Mouse (Mus musculus) liver, embryonic 14.5 days (tissue): ENCODE results near the gene Ccdc107. TPM values are rescaled to one million over a fixed set of nuclear protein-coding genes. Genes with fewer than 3 reads are reported as not detected.

Source experiments
- ATAC-seq: fragments of 200-750 bp; cut with Nextera tagmentation; 2 replicates; pipeline ENCODE4 v1.8.0; 2017; ENCODE audit warnings: moderate number of reproducible peaks, mild to moderate bottlenecking, moderate library complexity; ENCODE audit not compliant: insufficient read depth
- DNase-seq, 3 experiments: peaks; one replicate each; pipeline ENCODE4 v3.0.0-alpha.2; 2012 to 2013; ENCODE audit warnings: low read depth in 3 of 3, low spot score in 3 of 3
- H3K27ac ChIP-seq: fragments of 300-500 bp; sonication (generic); 2 replicates; pipeline ENCODE4 v1.5.1; 2014; ENCODE audit warnings: moderate library complexity, mild to moderate bottlenecking, control low read depth, inconsistent platforms
- H3K27me3 ChIP-seq: fragments of 300-500 bp; sonication (generic); 2 replicates; pipeline ENCODE4 v1.6.1; 2014; ENCODE audit warnings: mild to moderate bottlenecking, low read length, moderate library complexity; ENCODE audit not compliant: control insufficient read depth, insufficient read depth
- H3K36me3 ChIP-seq: fragments of 300-500 bp; sonication (generic); replicated peaks from 2 replicates; pipeline ENCODE4 v1.6.1; 2014; ENCODE audit warnings: low read depth; ENCODE audit not compliant: control insufficient read depth, insufficient read depth
- H3K4me1 ChIP-seq, 2 experiments: fragments of 200-500 bp in 1 of 2; fragments of 300-500 bp in 1 of 2; sonication (generic) in 1 of 2; replicated peaks; 2 replicates each; pipeline ENCODE4 v1.6.1; 2012 to 2014; ENCODE audit warnings: antibody characterized with exemption in 1 of 2, inconsistent platforms in 1 of 2, low read length in 1 of 2; ENCODE audit not compliant: control insufficient read depth in 2 of 2, insufficient read depth in 2 of 2
- H3K4me2 ChIP-seq: fragments of 300-500 bp; sonication (generic); 2 replicates; pipeline ENCODE4 v1.6.1; 2014; ENCODE audit warnings: low read depth, mild to moderate bottlenecking, control low read depth, moderate library complexity
- H3K4me3 ChIP-seq, 2 experiments: fragments of 200-500 bp in 1 of 2; fragments of 300-500 bp in 1 of 2; sonication (generic) in 1 of 2; 2 replicates each; pipeline ENCODE4 v1.5.1; 2012 to 2014; ENCODE audit warnings: low read depth in 2 of 2, low read length in 2 of 2, mild to moderate bottlenecking in 2 of 2, control low read depth in 1 of 2, inconsistent platforms in 1 of 2, moderate library complexity in 1 of 2; ENCODE audit not compliant: insufficient read depth in 1 of 2
- H3K9ac ChIP-seq: fragments of 300-500 bp; sonication (generic); replicated peaks from 2 replicates; pipeline ENCODE4 v1.6.1; 2014; ENCODE audit warnings: mild to moderate bottlenecking, control low read depth, moderate library complexity
- H3K9me3 ChIP-seq: fragments of 300-500 bp; sonication (generic); 2 replicates; pipeline ENCODE4 v1.6.1; 2016; ENCODE audit warnings: low read length, mixed read lengths; ENCODE audit not compliant: control insufficient read depth
- CTCF ChIP-seq: IDR thresholded peaks from 2 replicates; pipeline ENCODE4 v1.5.1; 2016; ENCODE audit warnings: antibody characterized with exemption, low read depth, control low read depth
- EP300 ChIP-seq: IDR thresholded peaks from 2 replicates; pipeline ENCODE4 v1.6.1; 2016; ENCODE audit warnings: antibody characterized with exemption, low read depth
- WGBS: fragments of 180-500 bp; shearing (Covaris S2); extraction: QIAGEN DNeasy Blood & Tissue Kit; methylation state at CpG from one replicate; pipeline ENCODE4 v1.1.7; 2014; ENCODE audit not compliant: insufficient replicate concordance; 5-methylcytosine and 5-hydroxymethylcytosine counted together
- polyA plus RNA-seq, 2 experiments: library from polyadenylated mRNA; depleted of rRNA in 1 of 2; stranded (reverse) in 1 of 2; unstranded in 1 of 2; fragments of >200 nt; fragmentation: Nextera tagmentation in 1 of 2; extraction: Ambion mirVana in 1 of 2; gene quantifications; 2 replicates each; pipeline versions ENCODE4 v1.2.1 to v1.2.3; 2012 to 2014

Gene Ccdc107
- polyA plus RNA-seq, 2 experiments = 27.6 to 36.7 TPM

GRCm38 (mm10) chr4:43542044-43542443 lies 49.3 kb downstream of the Ccdc107 start:
- no peak for DNase-seq
- Histone ChIP-seq H3K36me3 (peaks cover 97% of the 10 kb centered on the region), H3K27me3 (no peaks in the 10 kb centered on the region), H3K4me1 (no peaks in the 10 kb centered on the region), H3K4me2 (no peak overlapping the region), H3K4me3 (no peak overlapping the region), H3K27ac (no peak overlapping the region), H3K9ac (no peak overlapping the region), H3K9me3 (no peaks in the 10 kb centered on the region)
- TF ChIP-seq CTCF (no peak), EP300 (no peak)
- no peak for ATAC-seq
- WGBS = 82% methylated on average over 3 of the region's 3 CpGs

Other genes with a start within 250 kb of the Ccdc107 start
- 0.05 and 0.06 TPM in 2 replicates for gene Atp8b5, start 225.7 kb upstream of the Ccdc107 start, polyA plus RNA-seq (2012; rRNA removed)
- 0.06 TPM in 1 of 2 replicates, not detected in the other for gene Atp8b5, start 225.7 kb upstream of the Ccdc107 start, polyA plus RNA-seq (2014; fragmentation: Nextera tagmentation; extraction: Ambion mirVana)
- gene Rusc2, start 110.9 kb upstream of the Ccdc107 start, polyA plus RNA-seq (2012; rRNA removed) = 0.50 and 0.81 TPM in 2 replicates
- gene Rusc2, start 110.9 kb upstream of the Ccdc107 start, polyA plus RNA-seq (2014; fragmentation: Nextera tagmentation; extraction: Ambion mirVana) = 0.28 and 0.81 TPM in 2 replicates
- not detected in 2 replicates for gene Fam166b, start 63.8 kb upstream of the Ccdc107 start, polyA plus RNA-seq (2012; rRNA removed)
- not detected in 2 replicates for gene Fam166b, start 63.8 kb upstream of the Ccdc107 start, polyA plus RNA-seq (2014; fragmentation: Nextera tagmentation; extraction: Ambion mirVana)
- 3.3 and 4.0 TPM in 2 replicates for gene Tesk1, start 51.0 kb upstream of the Ccdc107 start, polyA plus RNA-seq (2012; rRNA removed)
- 0.65 and 1.2 TPM in 2 replicates for gene Tesk1, start 51.0 kb upstream of the Ccdc107 start, polyA plus RNA-seq (2014; fragmentation: Nextera tagmentation; extraction: Ambion mirVana)
- gene Cd72, start 38.3 kb upstream of the Ccdc107 start, polyA plus RNA-seq (2012; rRNA removed) = 0.11 and 0.31 TPM in 2 replicates
- gene Cd72, start 38.3 kb upstream of the Ccdc107 start, polyA plus RNA-seq (2014; fragmentation: Nextera tagmentation; extraction: Ambion mirVana) = 0.74 and 0.95 TPM in 2 replicates
- gene Sit1, start 9.2 kb upstream of the Ccdc107 start, polyA plus RNA-seq (2012; rRNA removed) = 0.04 TPM in 1 of 2 replicates, not detected in the other
- not detected in 2 replicates for gene Sit1, start 9.2 kb upstream of the Ccdc107 start, polyA plus RNA-seq (2014; fragmentation: Nextera tagmentation; extraction: Ambion mirVana)
- gene Arhgef39, start 6.8 kb downstream of the Ccdc107 start, polyA plus RNA-seq (2012; rRNA removed) = 37.5 and 42.5 TPM in 2 replicates
- gene Arhgef39, start 6.8 kb downstream of the Ccdc107 start, polyA plus RNA-seq (2014; fragmentation: Nextera tagmentation; extraction: Ambion mirVana) = 23.4 and 24.7 TPM in 2 replicates
- 0.75 and 0.84 TPM in 2 replicates for gene Car9, start 14.1 kb downstream of the Ccdc107 start, polyA plus RNA-seq (2012; rRNA removed)
- 0.32 and 0.59 TPM in 2 replicates for gene Car9, start 14.1 kb downstream of the Ccdc107 start, polyA plus RNA-seq (2014; fragmentation: Nextera tagmentation; extraction: Ambion mirVana)
- gene Tpm2, start 30.9 kb downstream of the Ccdc107 start, polyA plus RNA-seq (2012; rRNA removed) = 3.3 and 8.9 TPM in 2 replicates
- gene Tpm2, start 30.9 kb downstream of the Ccdc107 start, polyA plus RNA-seq (2014; fragmentation: Nextera tagmentation; extraction: Ambion mirVana) = 12.6 and 16.1 TPM in 2 replicates
- 9.6 and 10.9 TPM in 2 replicates for gene Creb3, start 69.4 kb downstream of the Ccdc107 start, polyA plus RNA-seq (2012; rRNA removed)
- 21.2 and 21.7 TPM in 2 replicates for gene Creb3, start 69.4 kb downstream of the Ccdc107 start, polyA plus RNA-seq (2014; fragmentation: Nextera tagmentation; extraction: Ambion mirVana)
- gene Tln1, start 69.8 kb downstream of the Ccdc107 start, polyA plus RNA-seq (2012; rRNA removed) = 26.4 and 30.1 TPM in 2 replicates
- 39.3 and 39.7 TPM in 2 replicates for gene Tln1, start 69.8 kb downstream of the Ccdc107 start, polyA plus RNA-seq (2014; fragmentation: Nextera tagmentation; extraction: Ambion mirVana)
- 13.4 and 15.1 TPM in 2 replicates for gene Rgp1, start 85.8 kb downstream of the Ccdc107 start, polyA plus RNA-seq (2012; rRNA removed)
- gene Rgp1, start 85.8 kb downstream of the Ccdc107 start, polyA plus RNA-seq (2014; fragmentation: Nextera tagmentation; extraction: Ambion mirVana) = 11.0 and 11.4 TPM in 2 replicates
- gene Gba2, start 86.0 kb downstream of the Ccdc107 start, polyA plus RNA-seq (2012; rRNA removed) = 12.5 and 12.7 TPM in 2 replicates
- 10.5 and 11.9 TPM in 2 replicates for gene Gba2, start 86.0 kb downstream of the Ccdc107 start, polyA plus RNA-seq (2014; fragmentation: Nextera tagmentation; extraction: Ambion mirVana)
- not detected in 2 replicates for gene Msmp, start 91.6 kb downstream of the Ccdc107 start, polyA plus RNA-seq (2012; rRNA removed)
- not detected in 2 replicates for gene Msmp, start 91.6 kb downstream of the Ccdc107 start, polyA plus RNA-seq (2014; fragmentation: Nextera tagmentation; extraction: Ambion mirVana)
- 1.7 and 1.8 TPM in 2 replicates for gene Npr2, start 139.0 kb downstream of the Ccdc107 start, polyA plus RNA-seq (2012; rRNA removed)
- 0.72 and 0.80 TPM in 2 replicates for gene Npr2, start 139.0 kb downstream of the Ccdc107 start, polyA plus RNA-seq (2014; fragmentation: Nextera tagmentation; extraction: Ambion mirVana)
- 0.16 and 0.31 TPM in 2 replicates for gene Spag8, start 160.7 kb downstream of the Ccdc107 start, polyA plus RNA-seq (2012; rRNA removed)
- 0.24 TPM in 1 of 2 replicates, not detected in the other for gene Spag8, start 160.7 kb downstream of the Ccdc107 start, polyA plus RNA-seq (2014; fragmentation: Nextera tagmentation; extraction: Ambion mirVana)
- 29.1 and 29.2 TPM in 2 replicates for gene Hint2, start 163.6 kb downstream of the Ccdc107 start, polyA plus RNA-seq (2012; rRNA removed)
- gene Hint2, start 163.6 kb downstream of the Ccdc107 start, polyA plus RNA-seq (2014; fragmentation: Nextera tagmentation; extraction: Ambion mirVana) = 76.8 and 77.6 TPM in 2 replicates
- gene Tmem8b, start 176.1 kb downstream of the Ccdc107 start, polyA plus RNA-seq (2012; rRNA removed) = 0.22 and 0.37 TPM in 2 replicates
- gene Tmem8b, start 176.1 kb downstream of the Ccdc107 start, polyA plus RNA-seq (2014; fragmentation: Nextera tagmentation; extraction: Ambion mirVana) = 0.05 and 0.11 TPM in 2 replicates
- gene Fam221b, start 176.2 kb downstream of the Ccdc107 start, polyA plus RNA-seq (2012; rRNA removed) = 0.01 and 0.02 TPM in 2 replicates
- 1.7 TPM in 2 replicates for gene Fam221b, start 176.2 kb downstream of the Ccdc107 start, polyA plus RNA-seq (2014; fragmentation: Nextera tagmentation; extraction: Ambion mirVana)
- not detected in 2 replicates for gene Olfr70, start 207.9 kb downstream of the Ccdc107 start, polyA plus RNA-seq (2012; rRNA removed)
- not detected in 2 replicates for gene Olfr70, start 207.9 kb downstream of the Ccdc107 start, polyA plus RNA-seq (2014; fragmentation: Nextera tagmentation; extraction: Ambion mirVana)
- gene Olfr71, start 217.4 kb downstream of the Ccdc107 start, polyA plus RNA-seq (2012; rRNA removed) = not detected in 2 replicates
- not detected in 2 replicates for gene Olfr71, start 217.4 kb downstream of the Ccdc107 start, polyA plus RNA-seq (2014; fragmentation: Nextera tagmentation; extraction: Ambion mirVana)
- gene Hrct1, start 234.3 kb downstream of the Ccdc107 start, polyA plus RNA-seq (2012; rRNA removed) = 0.08 and 0.09 TPM in 2 replicates
- 0.06 and 0.21 TPM in 2 replicates for gene Hrct1, start 234.3 kb downstream of the Ccdc107 start, polyA plus RNA-seq (2014; fragmentation: Nextera tagmentation; extraction: Ambion mirVana)
- 0.01 and 0.02 TPM in 2 replicates for gene Spaar, start 237.1 kb downstream of the Ccdc107 start, polyA plus RNA-seq (2012; rRNA removed)
- gene Spaar, start 237.1 kb downstream of the Ccdc107 start, polyA plus RNA-seq (2014; fragmentation: Nextera tagmentation; extraction: Ambion mirVana) = 0.03 TPM in 1 of 2 replicates, not detected in the other